Mouse (Mus musculus) embryo, embryonic 9.5 days (tissue): ENCODE results near the gene Olfr56.
"Not testable (repeated sequence)": the region's sequence is repeated elsewhere in the genome, so short reads cannot be mapped to it uniquely, and the experiment has no call there.

Experiments used
- DNase-seq: peaks from one replicate; pipeline ENCODE4 v3.0.0-alpha.2; 2017; ENCODE audit errors: extremely low spot score

Olfr56 gene

DNA sequence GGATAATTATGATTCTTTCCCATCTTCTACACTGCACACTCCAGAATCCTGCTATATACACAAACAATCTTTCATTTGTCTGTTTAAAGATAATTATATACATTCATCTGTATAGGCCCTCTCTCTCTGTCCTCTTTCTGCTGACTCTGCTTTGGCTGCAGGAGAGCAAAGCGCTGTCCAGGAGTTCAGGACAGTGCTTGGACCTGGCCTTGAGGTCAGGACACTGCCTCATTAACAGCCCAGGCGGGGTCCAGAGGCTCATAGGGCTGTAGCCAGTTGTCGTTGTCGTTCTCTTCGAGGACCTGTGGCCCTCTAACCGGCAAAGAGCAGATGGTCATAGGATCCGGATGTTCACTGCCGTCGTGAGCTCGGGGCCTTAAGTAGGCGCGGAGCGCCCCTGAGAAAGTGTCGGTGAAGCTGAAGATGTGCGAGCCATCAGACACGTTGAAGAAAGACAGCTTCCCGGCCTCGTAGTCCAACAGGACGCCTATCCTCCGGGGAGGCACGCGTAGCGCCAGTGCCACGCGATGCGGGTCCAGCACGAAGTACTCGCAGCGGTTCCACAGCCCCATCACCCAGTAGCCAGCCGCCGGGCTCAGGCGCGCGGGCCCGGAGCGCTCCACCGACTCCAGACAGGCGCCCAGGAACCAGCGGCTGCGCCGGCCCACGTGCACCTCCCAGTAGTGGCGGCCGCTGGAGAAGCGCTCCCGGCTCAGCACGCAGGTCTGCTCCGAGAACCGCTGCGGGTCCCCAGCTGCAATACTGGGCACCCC, 190.3 kb downstream of the Olfr56 start:
- DNase-seq: peak; percentile 46

DNA sequence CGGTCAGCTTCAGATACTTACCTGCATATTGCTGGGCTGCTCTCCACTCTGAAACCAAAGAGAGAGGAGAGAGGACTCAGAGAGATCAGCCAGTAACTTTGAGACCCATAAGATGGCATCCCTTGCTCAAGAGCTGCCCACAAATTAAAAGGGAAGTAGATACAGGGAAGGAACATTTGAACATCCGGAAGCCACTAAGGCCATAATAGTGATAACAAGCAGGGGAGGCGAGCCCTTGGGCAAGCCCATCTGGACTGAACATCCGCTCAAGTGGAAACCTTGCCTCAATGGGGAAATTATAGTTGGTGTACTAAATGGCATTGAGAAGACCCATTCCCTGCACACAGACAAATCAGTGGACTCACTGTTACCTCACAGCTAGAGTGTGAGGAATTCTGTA, 191.9 kb downstream of the Olfr56 start:
- DNase-seq: no peak

- DNase-seq: no peak
These were observed 196.7 kb downstream of the Olfr56 start for GRCm38 (mm10) chr11:49175345-49175744.

DNA sequence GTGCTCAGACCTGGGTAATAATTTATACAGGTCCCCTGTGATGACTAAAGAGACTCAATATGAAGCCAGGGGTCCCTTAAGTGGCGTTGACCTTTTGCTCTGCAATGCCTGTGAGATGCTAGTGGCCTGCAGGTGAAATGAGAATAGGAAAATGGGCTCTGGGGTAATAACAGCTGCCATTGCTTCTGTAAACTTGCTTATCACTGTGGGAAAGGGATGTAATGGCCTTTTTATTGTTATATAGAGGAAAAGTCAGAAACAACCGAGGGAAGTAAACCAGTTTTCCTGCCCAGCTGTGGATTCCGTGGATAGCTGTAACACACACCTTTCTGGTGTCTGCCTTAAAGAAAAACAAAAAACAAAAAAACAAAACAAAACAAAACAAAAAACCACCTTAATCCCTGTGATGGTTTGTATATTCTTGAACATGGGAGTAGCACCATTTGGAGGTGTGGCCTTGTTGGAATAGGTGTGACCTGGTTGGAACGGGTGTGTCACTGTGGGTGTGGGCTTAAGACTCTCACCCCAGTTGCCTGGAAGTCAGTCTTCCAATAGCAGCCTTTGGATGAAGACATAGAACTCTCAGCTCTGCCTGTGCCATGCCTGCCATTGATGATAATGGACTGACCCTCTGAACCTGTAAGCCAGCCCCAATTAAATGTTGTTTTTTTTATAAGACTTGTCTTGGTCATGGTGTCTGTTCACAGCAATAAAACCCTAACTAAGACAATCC, 197.5 kb downstream of the Olfr56 start:
- not testable (repeated sequence) for DNase-seq

- DNase-seq: no peak
These were observed 204.5 kb downstream of the Olfr56 start for GRCm38 (mm10) chr11:49183172-49183571.
